Mouse (Mus musculus) thymus, adult 2 months (tissue): ENCODE data around the gene Fyb2.

Source experiments
- CTCF ChIP-seq: fragments of 200-500 bp; IDR thresholded peaks from 2 replicates; pipeline ENCODE4 v1.5.1; 2012; ENCODE audit warnings: mild to moderate bottlenecking, control low read depth, low read length, moderate library complexity, borderline replicate concordance; ENCODE audit not compliant: control insufficient read depth, poor library complexity, insufficient read depth; ENCODE audit errors: extremely low read depth
- POLR2A ChIP-seq: fragments of 200-500 bp; IDR thresholded peaks from 2 replicates; pipeline ENCODE4 v1.6.1; 2012; ENCODE audit warnings: mild to moderate bottlenecking, low read length, control low read depth, moderate library complexity; ENCODE audit not compliant: control insufficient read depth, poor library complexity, insufficient read depth; ENCODE audit errors: extremely low read depth

DNA sequence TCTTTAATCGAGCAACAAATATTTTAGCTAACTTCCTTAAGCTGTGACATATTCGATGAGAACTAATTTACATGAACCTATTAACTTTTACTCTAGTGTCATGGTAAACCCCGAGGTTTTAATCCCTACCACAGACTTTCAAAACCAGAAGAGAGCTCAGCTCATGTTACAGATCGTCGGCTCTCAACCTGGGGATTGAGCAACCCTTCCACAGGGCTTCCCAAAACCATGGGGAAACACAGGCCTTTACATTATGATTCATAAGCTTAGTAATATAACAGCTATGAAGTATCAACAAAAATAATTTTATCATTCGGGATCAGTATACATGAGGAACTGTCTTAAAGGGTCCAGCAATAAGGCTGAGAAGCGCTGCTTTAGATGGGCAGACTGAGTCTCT is 15.9 kb downstream of the Fyb2 start:
- TF ChIP-seq POLR2A (no peak), CTCF (no peak)
